Mouse (Mus musculus): ENCODE data around the gene Osbpl6. TPM values are rescaled to one million over a fixed set of nuclear protein-coding genes. Genes with fewer than 3 reads are reported as not detected.

Osbpl6 gene
- total and polyA plus RNA-seq, 3 experiments, result 0.04 TPM; not detected in 2

GRCm38 (mm10) chr2:76412924-76413323 is 6.6 kb downstream of the Osbpl6 start:
- no peak for TF ChIP-seq TBP (IDR thresholded peaks at IDR 0.05; ENCODE audit: low read depth, low read length)
- TF ChIP-seq NRF1 (IDR thresholded peaks at IDR 0.05; ENCODE audit: insufficient read depth, low read depth, low read length, poor library complexity, severe bottlenecking), result no peak
- no peak for TF ChIP-seq ZMIZ1 (IDR thresholded peaks at IDR 0.05; ENCODE audit: low read depth, low read length)
- TF ChIP-seq RAD21 (IDR thresholded peaks at IDR 0.05; ENCODE audit: low read depth, low read length), result no peak
- no peak for TF ChIP-seq BHLHE40 (IDR thresholded peaks at IDR 0.05; ENCODE audit: borderline replicate concordance, low read depth, low read length)
- no peak for TF ChIP-seq MYB (IDR thresholded peaks at IDR 0.05; ENCODE audit: low read depth, low read length)
- TF ChIP-seq KAT2A (conservative IDR thresholded peaks at IDR 0.05; ENCODE audit: low read depth, low read length), result no peak
- TF ChIP-seq RCOR1 (IDR thresholded peaks at IDR 0.05; ENCODE audit: low read depth, low read length), result no peak
- no peak for TF ChIP-seq SIN3A (IDR thresholded peaks at IDR 0.05; ENCODE audit: low read length)
- no peak for TF ChIP-seq MXI1 (IDR thresholded peaks at IDR 0.05; ENCODE audit: low read depth, low read length)
- no peak for TF ChIP-seq HCFC1 (IDR thresholded peaks at IDR 0.05; ENCODE audit: low read depth, low read length)
- TF ChIP-seq SMC3 (IDR thresholded peaks at IDR 0.05; ENCODE audit: low read depth, low read length), result no peak
- TF ChIP-seq JUND (IDR thresholded peaks at IDR 0.05; ENCODE audit: low read depth, low read length), result no peak
- TF ChIP-seq USF1 (IDR thresholded peaks at IDR 0.05; ENCODE audit: low read depth, low read length), result no peak
- TF ChIP-seq MEF2A (IDR thresholded peaks at IDR 0.05; ENCODE audit: extremely low read depth, insufficient replicate concordance, low read depth, low read length, poor library complexity, severe bottlenecking), result no peak
- H3K4me3 ChIP-seq (ENCODE audit: control insufficient read depth in 1 of 2, insufficient read depth in 1 of 2, low read depth in 2 of 2, low read length in 2 of 2), result no peak overlapping the region
- peaks cover 0 to 1% of the 10 kb centered on the region in 2 experiments; a peak in 1 of 4 replicates for H3K27me3 ChIP-seq (ENCODE audit: control insufficient read depth in 1 of 2, insufficient read depth in 2 of 2, low read length in 2 of 2)
- no peaks in the 10 kb centered on the region for H3K4me1 ChIP-seq (ENCODE audit: control insufficient read depth in 1 of 2, insufficient read depth in 2 of 2, low read length in 2 of 2)
- no peak overlapping the region for H3K27ac ChIP-seq (ENCODE audit: control insufficient read depth, low read depth, low read length)
- no peaks in the 10 kb centered on the region for H3K79me2 ChIP-seq (ENCODE audit: control insufficient read depth, insufficient read depth, low read length, poor library complexity)
- H3K36me3 ChIP-seq (ENCODE audit: control insufficient read depth in 1 of 2, insufficient read depth in 2 of 2, low read length in 2 of 2), result no peaks in the 10 kb centered on the region
- H3K9ac ChIP-seq (ENCODE audit: control insufficient read depth, low read depth, low read length, poor library complexity, severe bottlenecking), result no peak overlapping the region
- no peak for DNase-seq (ENCODE audit: low read depth, low spot score)
- H3K9me3 ChIP-seq (replicated peaks; ENCODE audit: insufficient read depth, low read length), result no peaks in the 10 kb centered on the region

GRCm38 (mm10) chr2:76417446-76418141 is 11.3 kb downstream of the Osbpl6 start:
- TF ChIP-seq MAFK (IDR thresholded peaks at IDR 0.05; ENCODE audit: borderline replicate concordance, low read depth, low read length) (no peak), ETS1 (IDR thresholded peaks at IDR 0.05; ENCODE audit: low read depth, low read length) (no peak), UBTF (IDR thresholded peaks at IDR 0.05; ENCODE audit: borderline replicate concordance, insufficient read depth, low read depth, low read length) (no peak), TBP (IDR thresholded peaks at IDR 0.05; ENCODE audit: low read depth, low read length) (no peak), TAL1 (IDR thresholded peaks at IDR 0.05; ENCODE audit: low read length) (no peak), GABPA (IDR thresholded peaks at IDR 0.05; ENCODE audit: low read depth, low read length) (no peak), SIN3A (IDR thresholded peaks at IDR 0.05; ENCODE audit: low read length) (no peak), MXI1 (IDR thresholded peaks at IDR 0.05; ENCODE audit: low read depth, low read length) (no peak), CHD2 (IDR thresholded peaks at IDR 0.05; ENCODE audit: low read length) (no peak), USF1 (IDR thresholded peaks at IDR 0.05; ENCODE audit: low read depth, low read length) (no peak), ZC3H11A (IDR thresholded peaks at IDR 0.05; ENCODE audit: low read depth, low read length) (no peak), BHLHE40 (IDR thresholded peaks at IDR 0.05; ENCODE audit: borderline replicate concordance, low read depth, low read length) (no peak)
- Histone ChIP-seq H3K27ac (ENCODE audit: control insufficient read depth, low read depth, low read length) (no peak overlapping the region), H3K9me3 (replicated peaks; ENCODE audit: insufficient read depth, low read length) (no peaks in the 10 kb centered on the region), H3K4me1 (ENCODE audit: control insufficient read depth in 1 of 2, insufficient read depth in 2 of 2, low read length in 2 of 2) (no peaks in the 10 kb centered on the region), H3K79me2 (ENCODE audit: control insufficient read depth, insufficient read depth, low read length, poor library complexity) (no peaks in the 10 kb centered on the region), H3K9ac (ENCODE audit: control insufficient read depth, low read depth, low read length, poor library complexity, severe bottlenecking) (no peak overlapping the region), H3K27me3 (ENCODE audit: control insufficient read depth in 1 of 2, insufficient read depth in 2 of 2, low read length in 2 of 2) (peaks cover 0 to 1% of the 10 kb centered on the region in 2 experiments; a peak in 2 of 4 replicates), H3K36me3 (ENCODE audit: control insufficient read depth in 1 of 2, insufficient read depth in 2 of 2, low read length in 2 of 2) (no peaks in the 10 kb centered on the region), H3K4me3 (ENCODE audit: control insufficient read depth in 1 of 2, insufficient read depth in 1 of 2, low read depth in 2 of 2, low read length in 2 of 2) (no peak overlapping the region)
- no peak for DNase-seq (ENCODE audit: low read depth, low spot score)

Measured in MEL (cell line).